Mouse (Mus musculus) megakaryocyte, embryonic 14.5 days (primary cell): ENCODE data around the gene Spata25.

Source experiments
- FLI1 ChIP-seq: IDR thresholded peaks from 2 replicates; pipeline ENCODE4 v1.6.1; 2012; ENCODE audit warnings: low read length, inconsistent platforms, mixed read lengths
- GATA1 ChIP-seq: IDR thresholded peaks from 3 replicates; pipeline ENCODE4 v1.6.1; 2012; ENCODE audit warnings: mixed read lengths, low read length, inconsistent platforms, borderline replicate concordance

DNA sequence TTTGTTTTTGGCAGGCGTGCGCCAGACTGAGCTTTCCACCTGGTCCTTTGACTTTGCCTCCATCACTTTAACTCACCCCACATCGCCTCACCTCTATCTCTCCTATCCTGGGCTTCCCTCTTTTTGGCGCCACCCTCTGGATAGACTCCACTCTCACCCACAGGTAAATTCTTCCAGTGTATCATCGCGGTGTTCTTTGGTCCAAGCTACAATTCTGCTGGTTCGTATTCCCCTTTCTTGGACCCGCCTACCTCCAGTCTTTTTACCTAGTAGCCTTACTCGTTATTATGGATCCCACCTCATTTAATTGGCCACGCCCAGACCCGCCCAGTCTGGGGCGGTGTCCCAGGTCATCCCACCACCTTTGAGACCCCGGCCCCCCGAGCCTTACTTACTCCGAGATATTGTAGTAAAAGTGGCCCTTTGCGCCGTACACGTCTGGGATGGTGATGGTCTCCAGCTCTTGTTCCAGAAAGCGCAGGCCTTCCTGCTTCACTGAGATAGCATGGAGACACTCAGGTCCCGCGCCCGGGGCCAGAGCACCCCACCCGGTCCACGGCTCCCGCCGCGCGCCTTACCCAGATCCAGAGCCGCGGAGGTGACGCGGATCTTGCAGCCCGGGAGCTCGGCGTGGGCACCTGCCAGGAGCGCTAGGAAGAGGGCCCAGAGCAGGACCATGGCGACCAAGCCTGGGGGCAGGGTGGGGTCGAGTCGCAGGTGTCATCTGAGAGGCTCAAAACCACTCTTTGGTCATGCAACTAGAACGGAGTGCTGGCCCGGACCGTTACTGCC is 28.2 kb upstream of the Spata25 start:
- no peak for TF ChIP-seq GATA1
- no peak for TF ChIP-seq FLI1
